Mouse (Mus musculus) embryo, embryonic 11.5 days (tissue): ENCODE results near the gene Card11.
A peak's percentile ranks its signal among the peaks of the same experiment; 100 is the strongest.

Experiments
- DNase-seq: peaks from one replicate; pipeline ENCODE4 v3.0.0-alpha.2; 2012; ENCODE audit warnings: low read depth, low spot score

Gene Card11

GRCm38 (mm10) chr5:140853723-140854122, 146.7 kb downstream of the Card11 start:
- no peak for DNase-seq

- no peak for DNase-seq
Observed at GRCm38 (mm10) chr5:140852435-140852996, 147.9 kb downstream of the Card11 start.

- DNase-seq = peak; percentile 56
Observed at GRCm38 (mm10) chr5:140847300-140847729, 153.1 kb downstream of the Card11 start.

GRCm38 (mm10) chr5:140841942-140842341, 158.4 kb downstream of the Card11 start:
- no peak for DNase-seq

DNA sequence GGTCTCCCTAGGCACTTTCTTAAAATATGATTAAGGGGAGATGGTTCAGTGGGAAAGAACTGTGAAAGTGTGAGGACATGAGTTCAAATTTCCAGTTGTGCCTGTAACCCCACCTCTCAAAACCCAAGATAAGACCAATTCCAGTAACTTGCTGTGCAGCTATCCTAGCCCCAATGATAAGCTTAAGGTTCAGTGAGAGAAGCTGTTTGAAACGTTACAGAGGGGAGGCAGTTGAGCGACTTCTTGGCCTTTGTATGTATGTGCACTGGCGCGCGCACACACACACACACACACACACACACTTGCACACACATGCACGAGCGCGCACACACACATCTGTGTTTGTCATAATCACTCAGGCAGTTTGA, 169.3 kb downstream of the Card11 start:
- no peak for DNase-seq

- DNase-seq = peak; percentile 99
Observed at GRCm38 (mm10) chr5:140830314-140831063, 169.9 kb downstream of the Card11 start, which contains the start of gene Gna12. Gene Gna12, minus strand, starts transcription at chr5:140830431.

GRCm38 (mm10) chr5:140829911-140830294, 170.5 kb downstream of the Card11 start:
- no peak for DNase-seq

DNA sequence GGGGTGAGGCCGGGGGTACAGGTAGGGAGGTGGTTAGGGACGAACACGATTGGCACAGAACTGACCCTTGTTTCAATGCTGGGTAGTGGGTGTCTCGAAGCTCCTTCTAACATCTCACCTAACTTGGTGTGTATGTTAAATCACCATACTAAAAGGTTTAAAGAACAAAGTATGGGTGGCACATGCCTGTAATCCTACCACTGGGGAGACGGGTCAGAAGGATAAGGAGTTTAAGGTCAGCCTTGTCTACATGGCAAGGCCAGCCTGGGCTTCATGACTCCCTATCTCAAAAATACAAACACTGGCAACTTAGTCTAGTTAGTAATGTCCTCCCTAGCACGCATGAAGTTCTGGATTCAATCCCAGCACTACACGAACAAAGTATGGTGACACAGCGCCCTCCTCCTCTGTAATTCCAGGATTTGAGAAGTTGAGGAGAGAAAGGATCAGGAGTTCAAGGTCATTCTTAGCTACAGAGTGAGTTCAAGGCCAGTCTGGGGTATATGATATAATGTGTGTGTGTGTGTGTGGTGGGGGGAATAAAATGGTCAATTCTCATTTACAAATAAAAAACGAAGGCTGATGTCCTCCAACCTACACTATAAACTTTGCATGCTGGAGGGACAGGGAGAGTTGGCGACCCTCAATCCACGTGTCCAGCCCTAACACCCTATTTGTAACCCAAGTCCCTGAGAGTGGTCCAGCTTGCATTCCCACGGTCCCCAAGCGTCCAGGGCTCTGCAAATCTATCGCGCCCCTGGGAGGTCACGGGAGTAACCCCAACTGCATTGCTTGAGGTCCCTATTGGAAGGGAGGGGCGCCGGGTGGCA, 171.1 kb downstream of the Card11 start:
- DNase-seq = no peak

- DNase-seq = no peak
Observed at GRCm38 (mm10) chr5:140828363-140828762, 172.0 kb downstream of the Card11 start.

GRCm38 (mm10) chr5:140827896-140828295, 172.5 kb downstream of the Card11 start:
- DNase-seq = no peak

DNA sequence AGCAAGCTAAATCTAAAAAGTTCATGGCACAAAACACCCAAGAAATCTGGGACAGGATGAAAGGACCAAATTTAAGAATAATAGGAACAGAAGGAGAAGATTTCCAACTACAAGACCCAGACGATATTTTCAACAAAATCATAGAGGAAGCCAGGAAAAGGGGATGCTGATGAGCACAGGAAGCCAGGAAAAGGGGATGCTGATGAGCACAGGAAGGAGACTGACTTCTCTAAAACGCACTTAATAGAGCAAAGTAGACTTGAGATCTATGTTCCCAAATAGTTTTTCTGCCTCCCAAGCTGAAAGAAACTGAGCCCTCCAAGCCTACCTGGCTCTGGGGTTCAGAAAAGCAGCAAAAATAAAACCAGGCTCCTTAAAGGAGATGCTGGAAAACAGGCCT, 173.0 kb downstream of the Card11 start:
- no peak for DNase-seq

- DNase-seq = no peak
Observed at GRCm38 (mm10) chr5:140826796-140827195, 173.6 kb downstream of the Card11 start.

DNA sequence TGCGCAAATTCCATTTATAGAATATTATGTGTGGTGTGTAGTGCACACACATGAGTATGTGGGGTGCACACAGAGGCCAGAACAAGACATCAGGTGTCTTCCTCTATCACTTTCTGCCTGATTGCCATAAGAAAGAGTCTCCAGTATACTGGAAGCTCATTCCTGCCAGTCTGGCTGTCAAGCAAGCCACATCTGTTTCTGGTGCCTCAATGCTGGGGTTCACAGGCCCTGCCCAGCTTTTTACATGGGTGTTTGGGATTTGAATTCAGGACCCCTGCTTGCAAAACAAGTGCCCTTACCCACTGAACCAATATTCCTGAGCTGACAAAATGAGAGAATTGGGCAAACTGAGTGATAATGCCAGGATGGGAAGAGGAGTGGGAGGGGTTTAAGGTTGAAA, 174.3 kb downstream of the Card11 start:
- no peak for DNase-seq

DNA sequence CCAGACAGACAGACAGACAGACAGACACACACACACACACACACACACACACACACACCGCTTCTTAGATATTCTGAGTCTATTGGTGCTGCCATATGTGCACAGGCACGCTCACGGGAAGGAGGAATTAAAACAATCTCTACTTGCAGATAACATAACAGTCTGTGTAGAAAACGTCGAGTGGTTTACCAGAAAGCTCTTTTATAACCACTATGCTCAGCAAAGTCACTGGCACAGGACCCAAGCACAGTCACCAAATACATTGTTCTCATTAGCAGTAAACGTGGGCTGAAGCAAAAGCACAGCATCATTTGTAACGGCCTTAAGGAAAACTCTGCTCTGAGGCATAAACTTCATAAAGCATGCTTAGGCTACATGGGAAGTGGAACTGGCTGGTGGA, 176.3 kb downstream of the Card11 start:
- DNase-seq = no peak

- DNase-seq = no peak
Observed at GRCm38 (mm10) chr5:140823386-140823785, 177.0 kb downstream of the Card11 start.
